Mouse (Mus musculus): Measurements from ENCODE around the gene Olfr807.

Gene Olfr807

DNA sequence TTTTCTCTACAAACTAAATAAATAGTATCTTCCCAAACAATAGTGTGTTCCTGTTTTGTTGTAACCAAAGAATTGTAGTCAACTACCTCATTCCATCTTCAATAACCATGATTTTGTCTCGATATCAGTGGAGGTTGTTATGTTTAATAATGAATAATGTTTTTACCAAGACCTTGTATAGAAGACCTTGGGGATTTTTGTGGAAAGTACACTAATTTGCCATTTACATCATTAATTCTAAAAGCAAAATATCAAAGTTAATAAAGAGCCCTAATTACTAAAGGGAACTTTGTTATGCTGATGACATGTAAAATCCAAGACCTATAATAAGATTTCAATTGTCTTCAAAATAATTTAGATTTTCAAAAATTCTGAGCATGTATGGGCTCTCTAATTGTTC is at the start of gene Olfr807:
TSS of gene Olfr807 (minus strand) at position 101 of the 400 bp plus-strand sequence.
- no peak for DNase-seq (ENCODE audit: low spot score in 2 of 2)

DNA sequence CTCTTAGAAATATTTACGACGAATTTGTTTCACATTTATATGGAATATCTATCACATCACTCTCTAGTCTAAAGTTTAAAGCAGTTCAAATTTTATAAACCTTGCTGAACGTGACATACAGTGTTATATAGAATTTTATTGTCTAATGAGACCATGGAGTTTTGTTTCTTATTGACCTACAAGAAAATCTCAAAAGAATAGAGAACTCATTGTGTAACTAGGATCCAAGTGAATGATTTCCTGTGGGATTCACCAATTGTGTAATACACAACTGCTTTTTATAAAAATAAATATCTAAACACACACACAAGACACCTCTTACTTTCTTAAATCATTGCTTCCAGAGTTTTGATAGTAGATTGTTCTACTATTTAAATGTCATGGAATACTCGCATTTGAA is 46.7 kb upstream of the Olfr807 start, which contains the start of gene Olfr811:
TSS of gene Olfr811 (minus strand) at position 101 of the 400 bp plus-strand sequence.
- DNase-seq (ENCODE audit: low spot score in 2 of 2), result no peak

DNA sequence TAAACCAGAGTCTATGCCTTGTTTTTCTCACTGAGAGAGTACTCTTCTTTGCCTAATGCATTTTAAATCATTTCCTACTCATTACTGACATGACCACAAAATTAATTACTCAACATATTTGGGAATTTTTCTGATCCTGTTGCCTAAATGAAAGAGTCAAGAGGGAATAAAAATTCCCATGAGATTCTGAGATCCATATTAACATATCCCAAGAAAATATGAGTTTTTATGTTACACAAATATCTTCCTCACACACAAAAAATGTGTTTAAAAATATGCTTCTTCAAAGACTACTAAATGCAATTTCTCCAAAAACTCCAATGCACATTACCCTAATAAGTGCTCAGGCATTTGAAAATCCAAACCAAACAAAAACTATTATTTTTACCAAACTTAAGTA is 37.2 kb upstream of the Olfr807 start, which contains the start of gene Olfr810:
TSS of gene Olfr810 (minus strand) at position 101 of the 400 bp plus-strand sequence.
- no peak for DNase-seq (ENCODE audit: low spot score in 2 of 2)

DNA sequence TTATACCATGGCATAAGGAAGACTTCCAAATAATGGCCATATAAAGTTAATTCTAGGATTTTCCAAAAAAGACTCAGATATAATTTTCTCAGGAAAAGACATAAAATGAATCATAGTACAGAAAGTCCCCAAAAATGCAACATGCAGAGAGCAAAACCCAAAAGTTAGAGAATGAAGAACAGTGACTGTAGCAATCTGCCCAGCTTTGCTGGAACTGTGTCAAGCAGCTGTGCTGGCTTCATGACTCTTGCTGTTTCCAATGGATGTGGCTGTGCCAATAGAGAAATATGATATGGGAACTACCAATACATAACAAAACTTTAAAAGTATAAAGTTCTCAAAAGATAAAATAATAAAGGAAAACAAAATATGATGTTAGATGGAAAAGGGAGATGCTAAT is 20.5 kb upstream of the Olfr807 start:
- DNase-seq (ENCODE audit: low spot score in 2 of 2), result no peak

DNA sequence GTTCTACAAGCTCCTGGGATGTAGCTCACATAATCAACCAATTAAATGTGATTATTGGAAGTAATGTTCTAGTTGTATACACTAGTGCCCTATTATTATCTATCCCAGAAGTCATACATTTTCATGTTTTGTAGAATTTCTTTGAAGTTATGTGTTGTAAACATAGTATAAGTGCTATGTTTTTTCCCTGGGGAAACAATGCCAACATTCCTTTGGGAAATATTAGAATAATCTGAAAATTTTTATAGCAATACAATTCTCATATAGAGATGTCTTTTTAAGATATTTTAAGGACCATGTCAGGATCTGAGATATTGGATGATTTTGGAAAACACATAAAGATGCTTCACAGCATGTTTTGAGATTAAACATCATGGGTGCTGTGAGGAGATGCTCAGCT is 16.7 kb upstream of the Olfr807 start, which contains the start of gene Olfr809:
TSS of gene Olfr809 (plus strand) at position 301 of the 400 bp plus-strand sequence.
- no peak for DNase-seq (ENCODE audit: low spot score in 2 of 2)

DNA sequence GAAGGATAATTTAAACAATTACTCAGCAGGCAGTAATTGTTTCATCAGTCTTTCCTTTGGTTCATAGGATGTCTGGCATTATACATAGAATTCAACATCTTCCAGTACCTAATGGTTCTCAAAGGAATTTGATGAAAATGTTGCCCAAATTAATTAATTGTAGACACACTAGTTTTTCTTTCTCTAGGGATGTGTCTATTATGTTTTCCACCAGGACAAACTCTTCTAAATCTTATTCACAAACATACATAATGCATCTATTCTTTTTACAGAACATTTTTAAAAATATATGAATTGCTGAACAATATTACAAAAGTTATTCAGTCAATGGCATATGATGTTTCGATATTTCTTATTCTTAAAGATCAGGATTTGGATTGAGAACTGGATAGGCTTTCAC is 7.6 kb upstream of the Olfr807 start, which contains the start of gene Olfr808:
TSS of gene Olfr808 (plus strand) at position 301 of the 400 bp plus-strand sequence.
- no peak for DNase-seq (ENCODE audit: low spot score in 2 of 2)

DNA sequence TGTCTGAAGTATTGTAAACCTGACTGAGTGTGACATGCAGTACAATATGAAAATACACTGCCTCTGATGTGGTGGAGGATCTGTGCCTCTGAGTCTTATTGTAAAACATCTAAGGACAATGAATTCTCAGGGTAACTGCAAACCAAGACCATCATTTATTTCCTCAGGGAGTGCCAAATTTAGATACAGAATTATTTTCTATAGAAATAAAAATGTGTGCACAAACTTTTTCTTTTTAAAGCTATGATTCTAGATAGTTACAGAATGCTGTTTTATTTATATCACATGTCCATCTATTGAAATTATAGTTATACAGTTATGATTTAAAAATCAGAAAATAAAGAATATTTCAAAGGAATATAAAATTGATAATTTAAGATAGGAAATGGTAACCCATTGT is 15.8 kb downstream of the Olfr807 start, which contains the start of gene Olfr806:
TSS of gene Olfr806 (minus strand) at position 101 of the 400 bp plus-strand sequence.
- DNase-seq (ENCODE audit: low spot score in 2 of 2), result no peak

DNA sequence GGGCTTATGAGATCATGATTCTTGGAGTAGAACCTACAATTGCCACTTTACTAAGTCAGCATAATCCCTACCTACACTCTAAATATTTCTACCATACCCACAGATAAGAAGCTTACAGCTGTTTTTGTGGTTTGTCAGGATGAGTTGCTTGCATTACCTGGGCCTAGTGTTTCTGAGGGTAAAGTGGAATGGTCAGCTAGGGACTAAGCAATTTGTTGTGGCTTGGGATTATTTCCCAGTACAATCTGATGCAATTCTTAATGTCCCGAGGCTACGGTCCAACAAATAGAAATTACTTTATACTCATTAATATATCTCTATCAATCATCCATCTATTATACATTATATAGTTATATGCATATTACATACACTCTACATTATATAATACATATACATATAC is 28.3 kb downstream of the Olfr807 start, which contains the start of gene Olfr805:
TSS of gene Olfr805 (minus strand) at position 101 of the 400 bp plus-strand sequence.
- DNase-seq (ENCODE audit: low spot score in 2 of 2), result no peak

All from natural killer cell, adult 2 months (primary cell).